Mouse (Mus musculus) heart, embryonic 16.5 days (tissue): ENCODE data around the gene Rpf2. TPM values are rescaled to one million over a fixed set of nuclear protein-coding genes. Genes with fewer than 3 reads are reported as not detected.

Source experiments
- ATAC-seq: fragments of 200-750 bp; cut with Nextera tagmentation; replicated peaks from 2 replicates; pipeline ENCODE4 v1.8.0; 2017; ENCODE audit warnings: moderate number of reproducible peaks; ENCODE audit not compliant: insufficient read depth, low FRiP score; ENCODE audit errors: extremely low read depth
- H3K27ac ChIP-seq: fragments of 300-500 bp; sonication (generic); 2 replicates; pipeline ENCODE4 v1.5.1; 2014; ENCODE audit warnings: mild to moderate bottlenecking, low read length, control low read depth, moderate library complexity
- H3K27me3 ChIP-seq: fragments of 300-500 bp; sonication (generic); 2 replicates; pipeline ENCODE4 v1.6.1; 2014; ENCODE audit warnings: low read length, mixed read lengths; ENCODE audit not compliant: control insufficient read depth, insufficient read depth
- H3K36me3 ChIP-seq: fragments of 300-500 bp; sonication (generic); 2 replicates; pipeline ENCODE4 v1.6.1; 2014; ENCODE audit not compliant: control insufficient read depth, insufficient read depth
- H3K4me1 ChIP-seq: fragments of 300-500 bp; sonication (generic); 2 replicates; pipeline ENCODE4 v1.6.1; 2014; ENCODE audit warnings: low read length, mixed read lengths; ENCODE audit not compliant: control insufficient read depth, insufficient read depth
- H3K4me2 ChIP-seq: fragments of 300-500 bp; sonication (generic); 2 replicates; pipeline ENCODE4 v1.6.1; 2014; ENCODE audit warnings: low read depth, mild to moderate bottlenecking, control low read depth, low read length
- H3K4me3 ChIP-seq: fragments of 300-500 bp; sonication (generic); 2 replicates; pipeline ENCODE4 v1.5.1; 2014; ENCODE audit warnings: mild to moderate bottlenecking, control low read depth, low read length
- H3K9ac ChIP-seq: fragments of 300-500 bp; sonication (generic); 2 replicates; pipeline ENCODE4 v1.6.1; 2014; ENCODE audit warnings: low read length, control low read depth
- H3K9me3 ChIP-seq: fragments of 300-500 bp; sonication (generic); replicated peaks from 2 replicates; pipeline ENCODE4 v1.6.1; 2016; ENCODE audit warnings: low read length; ENCODE audit not compliant: control insufficient read depth
- WGBS: fragments of 180-500 bp; shearing (Covaris S2); extraction: QIAGEN DNeasy Blood & Tissue Kit; methylation state at CpG from one replicate; pipeline ENCODE4 v1.1.7; 2014; 5-methylcytosine and 5-hydroxymethylcytosine counted together
- polyA plus RNA-seq: library from polyadenylated mRNA; unstranded; fragments of >200 nt; fragmentation: Nextera tagmentation; extraction: Ambion mirVana; gene quantifications from 2 replicates; pipeline ENCODE4 v1.2.1, GENCODE M21; 2015

Gene Rpf2
- polyA plus RNA-seq, 1 experiment from 2014 or later: 44.7 TPM

- Histone ChIP-seq H3K27ac (no peak overlapping the region), H3K4me1 (no peaks in the 10 kb centered on the region), H3K4me3 (no peak overlapping the region), H3K4me2 (no peak overlapping the region), H3K27me3 (no peaks in the 10 kb centered on the region), H3K9me3 (no peaks in the 10 kb centered on the region), H3K9ac (no peak overlapping the region), H3K36me3 (no peaks in the 10 kb centered on the region)
- ATAC-seq: no peak
- 76% methylated on average over 2 of the region's 2 CpGs for WGBS
Observed at GRCm38 (mm10) chr10:40189689-40190088, 57.1 kb downstream of the Rpf2 start.

- no peak for ATAC-seq
- Histone ChIP-seq H3K4me3 (no peak overlapping the region), H3K4me1 (no peaks in the 10 kb centered on the region), H3K36me3 (no peaks in the 10 kb centered on the region), H3K9ac (no peak overlapping the region), H3K9me3 (no peaks in the 10 kb centered on the region), H3K27ac (no peak overlapping the region), H3K4me2 (no peak overlapping the region), H3K27me3 (no peaks in the 10 kb centered on the region)
- WGBS: 69% methylated on average over 3 of the region's 3 CpGs
Observed at GRCm38 (mm10) chr10:40188831-40189230, 58.0 kb downstream of the Rpf2 start.

GRCm38 (mm10) chr10:40185956-40186355 is 60.9 kb downstream of the Rpf2 start:
- no peak for ATAC-seq

GRCm38 (mm10) chr10:40180011-40180410 is 66.8 kb downstream of the Rpf2 start:
- no peak overlapping the region for H3K27ac ChIP-seq
- H3K9ac ChIP-seq: no peak overlapping the region
- no peaks in the 10 kb centered on the region for H3K9me3 ChIP-seq
- no peaks in the 10 kb centered on the region for H3K27me3 ChIP-seq
- no peak for ATAC-seq
- H3K4me2 ChIP-seq: no peak overlapping the region
- no peak overlapping the region for H3K4me3 ChIP-seq
- H3K36me3 ChIP-seq: no peaks in the 10 kb centered on the region
- 67% methylated on average over 2 of the region's 2 CpGs for WGBS
- peaks cover 12% of the 10 kb centered on the region for H3K4me1 ChIP-seq

More at GRCm38 (mm10) chr10:40185956-40186355, 60.9 kb downstream of the Rpf2 start:
- Histone ChIP-seq H3K9ac (no peak overlapping the region), H3K4me1 (0 out of 2 replicates have a peak, but pooled peaks cover 1% of the 10 kb centered on the region), H3K27me3 (no peaks in the 10 kb centered on the region), H3K36me3 (no peaks in the 10 kb centered on the region), H3K4me2 (no peak overlapping the region), H3K9me3 (no peaks in the 10 kb centered on the region), H3K27ac (no peak overlapping the region), H3K4me3 (no peak overlapping the region)

- H3K27me3 ChIP-seq: no peaks in the 10 kb centered on the region
- no peak overlapping the region for H3K4me2 ChIP-seq
- H3K36me3 ChIP-seq: no peaks in the 10 kb centered on the region
- ATAC-seq: no peak
- peaks cover 12% of the 10 kb centered on the region for H3K4me1 ChIP-seq
- H3K9ac ChIP-seq: no peak overlapping the region
- 94% methylated on average over 5 of the region's 5 CpGs for WGBS
- H3K4me3 ChIP-seq: no peak overlapping the region
- no peaks in the 10 kb centered on the region for H3K9me3 ChIP-seq
- no peak overlapping the region for H3K27ac ChIP-seq
Observed at GRCm38 (mm10) chr10:40179142-40179541, 67.7 kb downstream of the Rpf2 start.

- ATAC-seq: peak; percentile 41
Observed at GRCm38 (mm10) chr10:40177323-40177962, 69.4 kb downstream of the Rpf2 start.

More at GRCm38 (mm10) chr10:40177323-40177962, 69.4 kb downstream of the Rpf2 start:
- Histone ChIP-seq H3K9ac (0 out of 2 replicates have a peak overlapping the region, but pooled peaks have one; percentile 29), H3K27me3 (no peaks in the 10 kb centered on the region), H3K9me3 (no peaks in the 10 kb centered on the region), H3K4me3 (no peak overlapping the region), H3K4me2 (peak overlapping the region; percentile 41), H3K27ac (peak overlapping the region; percentile 57), H3K4me1 (peaks cover 12% of the 10 kb centered on the region), H3K36me3 (no peaks in the 10 kb centered on the region)
- WGBS: 16% methylated on average over 6 of the region's 6 CpGs

Other genes starting within 250 kb of the Rpf2 start
- gene Mfsd4b1, start 221.8 kb downstream of the Rpf2 start, polyA plus RNA-seq: 0.76 and 1.3 TPM in 2 replicates
- 20.1 and 23.3 TPM in 2 replicates for gene Slc16a10, start 104.8 kb downstream of the Rpf2 start, polyA plus RNA-seq
- gene Gtf3c6, start 11.1 kb upstream of the Rpf2 start, polyA plus RNA-seq: 66.6 and 66.9 TPM in 2 replicates
- gene Amd1, start 55.1 kb upstream of the Rpf2 start, polyA plus RNA-seq: 31.3 and 35.4 TPM in 2 replicates
- 6.5 and 7.0 TPM in 2 replicates for gene Cdk19, start 92.5 kb upstream of the Rpf2 start, polyA plus RNA-seq